Mouse (Mus musculus) olfactory bulb, adult 2 months (tissue): ENCODE data around the gene Cd79a. TPM values are rescaled to one million over a fixed set of nuclear protein-coding genes. Genes with fewer than 3 reads are reported as not detected.
A peak's percentile ranks its signal among the peaks of the same experiment; 100 is the strongest.

Experiments
- H3K27ac ChIP-seq: fragments of 200-500 bp; 2 replicates; pipeline ENCODE4 v1.5.1; 2012; ENCODE audit warnings: low read depth, low read length; ENCODE audit not compliant: insufficient read depth
- H3K4me1 ChIP-seq: fragments of 200-500 bp; 2 replicates; pipeline ENCODE4 v1.6.1; 2012; ENCODE audit warnings: low read length; ENCODE audit not compliant: control insufficient read depth, insufficient read depth
- H3K4me3 ChIP-seq: fragments of 200-500 bp; 2 replicates; pipeline ENCODE4 v1.5.1; 2012; ENCODE audit warnings: mild to moderate bottlenecking, low read depth, low read length, moderate library complexity; ENCODE audit not compliant: insufficient read depth
- CTCF ChIP-seq: fragments of 200-500 bp; IDR thresholded peaks from 2 replicates; pipeline ENCODE4 v1.5.1; 2012; ENCODE audit warnings: low read depth, mild to moderate bottlenecking, low read length, moderate library complexity; ENCODE audit not compliant: insufficient read depth
- POLR2A ChIP-seq: fragments of 200-500 bp; IDR thresholded peaks from 2 replicates; pipeline ENCODE4 v1.6.1; 2012; ENCODE audit warnings: mild to moderate bottlenecking, low read depth, low read length, moderate library complexity; ENCODE audit not compliant: insufficient read depth
- WGBS: fragments of 180-500 bp; shearing (Covaris S2); methylation state at CpG from one replicate; pipeline ENCODE4 v1.1.7; 2018; 5-methylcytosine and 5-hydroxymethylcytosine counted together
- polyA plus RNA-seq: library from polyadenylated mRNA; stranded (reverse); fragments of >200 nt; gene quantifications from 2 replicates; pipeline ENCODE4 v1.2.4, GENCODE M21; 2012; ENCODE audit warnings: low replicate concordance; ENCODE audit not compliant: missing spikeins, insufficient read depth, insufficient read length

Gene Cd79a
- polyA plus RNA-seq, 1 experiment: not detected

DNA sequence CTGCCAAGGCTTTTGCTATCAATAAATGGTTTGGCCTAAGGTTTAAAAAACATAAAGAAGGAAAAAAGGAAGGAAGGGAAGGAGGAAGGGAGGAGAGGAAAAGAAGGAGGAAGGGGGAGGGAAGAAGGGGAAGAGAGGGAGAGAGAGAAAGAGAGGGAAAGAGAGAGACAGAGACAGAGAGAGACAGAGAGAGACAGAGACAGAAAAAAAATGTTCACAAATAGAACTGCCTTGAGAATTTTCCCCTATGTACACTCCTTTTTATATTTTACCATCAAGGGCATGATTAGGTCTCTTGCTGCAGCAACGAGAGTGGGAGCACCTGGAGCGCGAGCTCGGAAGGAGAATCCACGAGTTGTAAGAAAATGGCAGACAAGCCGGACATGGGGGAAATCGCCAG is 35.3 kb upstream of the Cd79a start, which contains the start of gene Gm9844:
Gm9844 (plus strand) TSS at position 301 of the 400 bp plus-strand sequence.
- no peak within 1 kb of the TSS for H3K27ac ChIP-seq
- no peak for TF ChIP-seq POLR2A
- no peak for TF ChIP-seq CTCF
- H3K4me3 ChIP-seq: no peak within 1 kb of the TSS
- H3K4me1 ChIP-seq: peaks cover 4% of the 10 kb centered on the region
- 87% methylated on average over 7 of the region's 7 CpGs for whole genome bisulfite sequencing

DNA sequence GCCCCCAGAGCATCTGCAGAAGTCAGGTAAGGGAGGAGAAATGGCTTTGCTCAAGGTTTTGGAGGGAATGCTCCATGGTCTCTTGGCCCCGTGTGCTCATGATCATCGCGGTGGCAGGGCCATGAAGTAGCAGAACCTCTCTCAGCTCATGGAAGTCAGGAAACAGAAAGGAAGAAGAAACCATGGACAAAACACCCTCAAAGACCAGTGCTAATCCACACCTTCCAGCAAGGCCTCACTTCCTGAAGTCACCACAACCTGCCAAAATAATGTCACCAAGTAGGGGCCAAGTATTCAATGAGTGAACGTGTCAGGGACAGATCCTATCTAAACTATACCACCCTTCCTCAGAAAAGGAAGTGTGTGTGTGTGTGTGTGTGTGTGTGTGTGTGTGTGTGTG is 34.3 kb upstream of the Cd79a start:
- no peak overlapping the region for H3K4me3 ChIP-seq
- peaks cover 4% of the 10 kb centered on the region for H3K4me1 ChIP-seq
- 90% methylated on average over 4 of the region's 4 CpGs for WGBS
- no peak for TF ChIP-seq CTCF
- no peak for TF ChIP-seq POLR2A
- no peak overlapping the region for H3K27ac ChIP-seq

DNA sequence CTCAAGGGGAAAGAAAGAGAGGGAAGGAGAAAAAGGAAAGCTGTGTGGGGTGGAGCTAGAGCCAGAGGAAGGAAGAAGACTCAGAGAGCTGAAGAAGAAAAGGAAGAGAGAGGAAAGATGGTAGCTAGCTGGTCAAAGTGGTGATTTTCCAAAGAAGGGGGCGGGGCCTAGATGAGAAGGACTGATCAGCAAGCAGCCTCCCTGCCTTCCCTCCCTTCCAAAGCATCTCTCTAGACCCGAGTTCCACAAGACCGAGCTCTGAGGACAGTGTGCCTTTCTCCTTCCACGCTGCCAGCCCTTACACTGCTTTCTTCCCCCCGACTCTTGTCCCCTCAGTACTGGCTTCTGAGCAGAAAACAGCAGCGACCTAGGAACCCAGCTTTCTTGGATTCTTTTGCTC is 33.0 kb upstream of the Cd79a start:
- Histone ChIP-seq H3K27ac (no peak overlapping the region), H3K4me1 (peaks cover 4% of the 10 kb centered on the region), H3K4me3 (no peak overlapping the region)
- 37% methylated on average over 6 of the region's 6 CpGs for WGBS
- TF ChIP-seq CTCF (no peak), POLR2A (no peak)

DNA sequence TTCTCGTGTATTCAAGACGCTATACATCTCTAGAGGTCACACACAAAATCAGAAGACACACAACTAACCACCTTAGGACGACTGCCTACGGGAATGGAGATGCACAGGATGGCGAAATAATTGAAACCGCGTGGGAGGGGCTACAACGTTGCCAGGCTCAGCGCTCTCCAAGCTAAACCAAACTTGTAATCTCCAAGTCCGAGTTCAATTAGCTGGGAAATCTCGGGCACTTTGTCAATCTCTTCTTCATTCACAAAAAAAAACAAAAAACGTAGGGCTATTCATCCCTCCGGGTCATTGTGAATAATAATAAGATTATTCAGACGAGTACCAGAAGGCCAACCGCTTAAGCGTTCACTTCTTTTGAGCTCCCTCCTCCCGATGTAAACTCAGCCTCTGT is 28.1 kb upstream of the Cd79a start:
- Histone ChIP-seq H3K4me3 (no peak overlapping the region), H3K27ac (no peak overlapping the region), H3K4me1 (peaks cover 11% of the 10 kb centered on the region)
- no peak for TF ChIP-seq CTCF
- TF ChIP-seq POLR2A: no peak
- 34% methylated on average over 17 of the region's 17 CpGs for WGBS

DNA sequence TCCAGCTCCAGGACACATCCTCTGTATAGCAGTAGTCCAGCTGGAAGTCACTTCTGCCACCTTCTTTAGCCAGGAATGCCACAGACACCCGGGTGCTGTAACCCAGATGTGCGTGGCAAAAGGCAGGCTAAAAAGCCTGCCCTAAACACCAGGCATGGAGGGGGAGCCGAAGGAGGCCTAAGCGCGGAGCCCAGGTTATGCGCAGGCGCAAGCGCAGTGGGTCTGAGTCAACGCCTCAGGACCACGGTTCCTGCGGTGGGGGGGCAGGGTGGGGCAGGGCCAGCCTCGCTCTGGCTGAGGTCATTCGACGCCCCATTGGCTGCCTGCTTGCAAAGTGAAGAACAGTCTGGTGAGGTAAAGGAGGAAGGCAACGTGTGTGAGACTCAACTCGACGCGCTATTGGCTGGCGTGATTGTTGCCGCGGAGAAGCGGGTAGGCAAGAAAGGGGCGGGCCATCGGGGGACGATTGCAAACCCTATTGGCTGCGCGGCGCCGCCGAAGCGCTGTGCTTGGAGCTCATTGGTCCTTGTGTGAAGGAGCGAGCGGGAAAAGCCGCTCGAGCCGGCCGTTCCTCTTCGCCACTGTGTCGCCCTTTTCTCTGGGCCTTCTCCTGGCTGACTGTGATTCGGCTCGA is 27.5 kb upstream of the Cd79a start, which contains the start of the genes Lypd4 and Dmrtc2:
Lypd4 (minus strand) TSS at position 410 of the 634 bp plus-strand sequence.
Dmrtc2 (plus strand) TSS at position 526 of the 634 bp plus-strand sequence.
- peaks cover 7% of the 10 kb centered on the region for H3K4me1 ChIP-seq
- TF ChIP-seq CTCF (no peak), POLR2A (no peak)
- no peak within 1 kb of the TSS for H3K27ac ChIP-seq
- H3K4me3 ChIP-seq: no peak within 1 kb of the TSS
- WGBS: 62% methylated on average over 41 of the region's 41 CpGs

DNA sequence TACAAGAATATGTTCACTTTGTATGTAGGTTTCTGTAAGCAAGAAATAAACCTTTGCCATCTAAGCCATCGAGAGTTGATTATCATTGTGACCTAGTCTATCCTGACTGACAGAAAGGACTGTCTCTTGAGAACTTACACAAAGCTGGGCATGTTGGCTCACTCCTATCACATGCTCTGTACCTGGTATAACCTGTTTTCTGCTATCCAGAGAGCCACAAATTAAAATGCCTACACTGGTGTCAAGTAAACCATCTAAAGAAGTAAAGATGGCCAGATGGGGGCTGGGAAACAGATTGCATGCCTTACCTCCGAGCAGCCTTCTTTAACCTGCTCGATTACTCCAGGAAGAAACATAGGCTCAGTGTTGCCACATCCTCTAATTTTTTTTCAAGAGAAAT is 19.6 kb upstream of the Cd79a start:
- WGBS: 81% methylated on average over 3 of the region's 3 CpGs
- Histone ChIP-seq H3K27ac (no peak overlapping the region), H3K4me1 (no peaks in the 10 kb centered on the region), H3K4me3 (no peak overlapping the region)
- no peak for TF ChIP-seq POLR2A
- no peak for TF ChIP-seq CTCF

DNA sequence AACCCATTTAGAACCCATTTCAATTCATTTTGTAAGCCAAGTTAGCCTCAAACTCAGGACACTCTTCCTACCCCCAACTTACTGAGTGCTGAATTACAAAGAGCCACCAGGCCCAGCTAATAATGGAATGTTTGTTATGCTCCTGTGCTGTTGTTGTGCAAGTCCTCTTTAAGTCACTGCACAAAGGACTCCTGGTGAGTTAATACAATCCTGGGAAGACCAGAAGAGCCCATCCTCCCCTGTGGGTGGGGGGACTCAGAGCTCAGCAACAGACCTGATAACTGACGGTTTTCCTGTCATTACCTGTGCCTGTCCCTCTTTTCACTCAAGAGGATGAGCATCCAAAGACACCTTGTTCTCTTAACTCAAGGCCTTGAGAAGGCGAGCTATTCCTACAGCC is 17.6 kb upstream of the Cd79a start:
- Histone ChIP-seq H3K4me1 (0 out of 2 replicates have a peak, but pooled peaks cover 2% of the 10 kb centered on the region), H3K27ac (no peak overlapping the region), H3K4me3 (no peak overlapping the region)
- 39% methylated on average over 2 of the region's 2 CpGs for WGBS
- TF ChIP-seq POLR2A (no peak), CTCF (no peak)

DNA sequence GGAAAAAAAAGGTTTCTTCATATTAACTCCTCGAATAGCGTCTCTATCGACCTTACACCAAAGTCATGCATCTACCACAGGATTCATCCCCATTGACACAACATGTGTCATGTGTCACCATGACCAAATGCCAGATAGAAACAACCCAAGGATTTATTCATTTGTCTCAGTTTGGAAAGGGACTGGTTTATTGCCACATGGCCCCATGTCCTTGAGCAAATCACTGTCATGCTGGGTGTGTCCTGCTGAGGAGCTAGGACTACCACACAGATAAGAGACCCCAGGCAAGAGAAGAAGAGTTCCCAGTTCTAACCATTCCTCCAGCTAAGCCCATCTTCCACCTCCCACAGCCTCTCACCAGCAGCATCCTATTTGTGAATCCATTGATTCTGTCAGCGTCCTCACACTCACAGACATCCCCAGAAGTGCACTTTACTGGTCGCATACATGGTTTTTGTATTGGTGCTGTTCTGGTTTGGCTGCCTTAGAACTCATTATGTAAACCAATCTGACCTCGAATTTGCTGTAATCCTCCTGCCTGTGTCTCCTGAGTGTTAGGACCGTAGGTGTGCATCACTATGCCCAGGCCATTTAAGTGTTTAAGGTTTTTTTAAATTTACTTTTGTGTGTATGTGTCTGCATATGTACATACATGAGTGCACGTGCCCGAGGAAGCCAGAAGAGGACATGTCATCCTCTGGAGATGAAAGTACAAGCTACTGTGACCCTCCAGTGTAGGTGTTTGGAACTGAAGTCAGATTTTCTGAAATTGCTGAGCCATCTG is 14.6 kb upstream of the Cd79a start:
- Histone ChIP-seq H3K4me3 (no peak overlapping the region), H3K27ac (no peak overlapping the region), H3K4me1 (peaks cover 12% of the 10 kb centered on the region)
- 94% methylated on average over 9 of the region's 9 CpGs for WGBS
- no peak for TF ChIP-seq CTCF
- no peak for TF ChIP-seq POLR2A

DNA sequence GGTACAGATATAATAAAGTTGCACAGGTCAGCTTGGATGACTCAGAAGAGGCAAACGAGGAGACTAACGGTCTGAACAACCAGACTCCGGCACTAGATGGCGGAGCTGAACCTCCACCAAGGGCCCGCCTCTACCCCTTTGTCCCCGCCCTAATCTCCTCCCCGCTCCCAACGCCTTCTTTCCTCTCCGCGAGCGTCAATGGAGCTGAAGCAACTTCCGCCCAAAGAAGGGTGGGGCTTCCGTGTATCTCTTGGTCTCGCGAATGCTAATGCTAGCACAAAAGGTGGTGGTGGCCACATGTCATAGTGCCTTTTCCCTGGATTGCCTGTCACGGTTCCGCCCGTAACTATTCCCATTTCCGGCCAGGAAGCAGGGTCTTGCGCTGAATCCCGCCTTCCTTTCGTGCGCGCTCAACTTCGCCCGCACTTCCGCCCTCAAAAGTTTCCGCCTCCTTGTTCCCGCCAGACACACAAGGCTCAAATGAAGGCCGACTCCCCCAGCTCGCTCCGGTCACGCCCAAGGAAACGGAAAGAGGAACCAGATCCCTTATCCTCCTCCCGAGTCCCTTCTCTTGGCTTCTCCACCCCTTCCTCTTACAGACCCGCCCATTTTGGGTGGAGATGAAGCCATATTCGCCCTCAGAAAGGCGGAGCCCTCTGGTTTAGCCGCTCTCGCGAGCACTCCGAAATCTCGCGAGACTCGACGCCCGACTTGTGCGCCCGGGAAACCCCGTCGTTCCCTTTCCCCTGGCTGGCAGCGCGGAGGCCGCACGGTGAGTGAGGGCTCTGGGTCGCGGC is 13.1 kb upstream of the Cd79a start, which contains the start of gene Rps19:
Rps19 (plus strand) TSS at position 476 of the 797 bp plus-strand sequence.
- H3K4me1 ChIP-seq: peaks cover 12% of the 10 kb centered on the region
- H3K4me3 ChIP-seq: peak within 1 kb of the TSS; percentile 71
- H3K27ac ChIP-seq: peak within 1 kb of the TSS; percentile 74
- TF ChIP-seq CTCF (no peak), POLR2A (peak; percentile 96)
- under 1% methylated on average over 57 of the region's 57 CpGs for WGBS
